Mouse (Mus musculus): ENCODE results near the gene Zkscan6. TPM values are rescaled to one million over a fixed set of nuclear protein-coding genes. Genes with fewer than 3 reads are reported as not detected.

Zkscan6 gene
- polyA plus RNA-seq, 1 experiment from 2014 or later = 13.3 TPM

DNA sequence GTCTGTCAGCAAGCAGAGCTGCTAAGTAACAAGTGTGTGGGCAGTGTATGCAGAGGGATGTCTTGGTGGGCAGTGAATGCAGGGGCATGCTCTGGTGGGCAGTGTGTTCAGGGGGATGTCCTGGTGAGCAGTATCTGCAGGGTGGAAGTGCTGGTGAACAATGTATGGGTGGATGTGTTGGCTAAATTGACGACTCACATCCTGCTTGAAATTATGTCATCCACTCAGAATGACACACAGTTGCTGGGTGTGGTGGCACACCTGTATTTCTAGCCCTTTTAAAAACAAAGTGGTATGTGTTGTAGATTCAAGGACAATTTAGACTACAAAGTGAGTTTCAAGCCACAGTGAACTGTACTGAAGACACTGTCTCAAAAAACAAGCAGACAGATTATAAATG is 11.2 kb downstream of the Zkscan6 start:
- no peaks in the 10 kb centered on the region for H3K4me1 ChIP-seq (ENCODE audit: insufficient read depth, low read depth, low read length)
- peaks cover 44% of the 10 kb centered on the region for H3K36me3 ChIP-seq (ENCODE audit: insufficient read depth, low read length)
- no peak for DNase-seq (ENCODE audit: low spot score)
- H3K4me3 ChIP-seq (ENCODE audit: low read depth, low read length) = no peak overlapping the region
- H3K27me3 ChIP-seq (replicated peaks; ENCODE audit: insufficient read depth, low read length) = no peaks in the 10 kb centered on the region
- no peak overlapping the region for H3K27ac ChIP-seq (ENCODE audit: low read length)
- H3K9me3 ChIP-seq (ENCODE audit: low read length) = no peaks in the 10 kb centered on the region
- no peak overlapping the region for H3K4me2 ChIP-seq (replicated peaks; ENCODE audit: low read depth, low read length)
- ATAC-seq = no peak
- TF ChIP-seq CTCF (IDR thresholded peaks at IDR 0.05) = no peak
- TF ChIP-seq EP300 (IDR thresholded peaks at IDR 0.05) = no peak
- no peak overlapping the region for H3K9ac ChIP-seq (replicated peaks; ENCODE audit: low read depth)
- WGBS = 47% methylated on average over 1 of the region's 1 CpGs

DNA sequence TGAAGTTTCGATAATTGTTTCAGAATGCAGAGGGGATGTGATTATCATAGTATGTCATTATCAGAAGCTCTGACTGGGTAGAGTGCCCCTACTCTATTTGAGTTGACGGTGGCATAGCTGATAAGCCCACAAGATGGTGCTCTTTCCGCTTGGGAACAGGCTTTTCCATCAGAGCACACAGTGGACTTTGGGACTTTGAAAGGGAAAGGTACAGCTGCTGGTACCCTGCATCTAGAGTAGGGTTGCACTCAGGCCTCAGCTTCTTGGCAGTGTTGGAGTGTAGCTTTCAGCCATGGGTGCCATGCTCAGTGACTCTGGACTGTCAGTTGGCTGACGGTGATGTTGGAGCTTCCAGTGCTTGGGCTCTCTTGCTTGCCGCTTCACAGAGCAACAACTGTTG is 13.3 kb downstream of the Zkscan6 start:
- ATAC-seq (no peak), DNase-seq (ENCODE audit: low spot score) (no peak)
- no peaks in the 10 kb centered on the region for H3K27me3 ChIP-seq (replicated peaks; ENCODE audit: insufficient read depth, low read length)

DNA sequence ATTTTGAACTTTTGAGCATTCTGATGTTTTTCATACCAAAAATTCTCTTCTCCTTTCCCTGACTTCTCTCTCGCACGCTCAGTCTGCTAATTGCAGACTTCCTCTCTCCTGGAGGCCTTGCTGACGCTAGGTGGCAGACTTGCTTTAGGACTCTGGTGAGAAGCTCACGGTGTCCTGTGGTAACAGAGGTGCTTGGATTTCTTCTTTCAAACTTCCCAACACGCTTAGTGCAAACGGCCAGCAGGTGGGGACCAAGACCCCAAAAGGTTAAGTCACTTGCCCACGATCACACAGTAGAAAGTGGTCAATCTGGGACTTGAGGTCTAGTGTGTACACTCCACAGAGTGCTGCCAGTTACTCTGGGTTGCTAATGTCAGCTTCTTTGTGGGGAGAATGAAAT is 13.9 kb downstream of the Zkscan6 start:
- H3K4me1 ChIP-seq (ENCODE audit: insufficient read depth, low read depth, low read length) = no peaks in the 10 kb centered on the region
- no peaks in the 10 kb centered on the region for H3K27me3 ChIP-seq (replicated peaks; ENCODE audit: insufficient read depth, low read length)
- ATAC-seq (peak; percentile 62), DNase-seq (ENCODE audit: low spot score) (peak; percentile 83)
- H3K4me2 ChIP-seq (replicated peaks; ENCODE audit: low read depth, low read length) = no peak overlapping the region
- H3K9me3 ChIP-seq (ENCODE audit: low read length) = no peaks in the 10 kb centered on the region
- peaks cover 38% of the 10 kb centered on the region for H3K36me3 ChIP-seq (ENCODE audit: insufficient read depth, low read length)
- H3K27ac ChIP-seq (ENCODE audit: low read length) = no peak overlapping the region
- TF ChIP-seq EP300 (IDR thresholded peaks at IDR 0.05) (no peak), CTCF (IDR thresholded peaks at IDR 0.05) (peak; percentile 86)
- no peak overlapping the region for H3K4me3 ChIP-seq (ENCODE audit: low read depth, low read length)
- H3K9ac ChIP-seq (replicated peaks; ENCODE audit: low read depth) = no peak overlapping the region
- WGBS = 10% methylated on average over 7 of the region's 7 CpGs

More for the DNA sequence above, 13.3 kb downstream of the Zkscan6 start:
- peak; percentile 53 for TF ChIP-seq CTCF (IDR thresholded peaks at IDR 0.05)
- TF ChIP-seq EP300 (IDR thresholded peaks at IDR 0.05) = no peak
- no peak overlapping the region for H3K4me2 ChIP-seq (replicated peaks; ENCODE audit: low read depth, low read length)
- 75% methylated on average over 5 of the region's 5 CpGs for WGBS
- H3K4me3 ChIP-seq (ENCODE audit: low read depth, low read length) = no peak overlapping the region
- no peaks in the 10 kb centered on the region for H3K9me3 ChIP-seq (ENCODE audit: low read length)
- H3K9ac ChIP-seq (replicated peaks; ENCODE audit: low read depth) = no peak overlapping the region
- H3K36me3 ChIP-seq (ENCODE audit: insufficient read depth, low read length) = peaks cover 44% of the 10 kb centered on the region
- no peaks in the 10 kb centered on the region for H3K4me1 ChIP-seq (ENCODE audit: insufficient read depth, low read depth, low read length)
- no peak overlapping the region for H3K27ac ChIP-seq (ENCODE audit: low read length)

DNA sequence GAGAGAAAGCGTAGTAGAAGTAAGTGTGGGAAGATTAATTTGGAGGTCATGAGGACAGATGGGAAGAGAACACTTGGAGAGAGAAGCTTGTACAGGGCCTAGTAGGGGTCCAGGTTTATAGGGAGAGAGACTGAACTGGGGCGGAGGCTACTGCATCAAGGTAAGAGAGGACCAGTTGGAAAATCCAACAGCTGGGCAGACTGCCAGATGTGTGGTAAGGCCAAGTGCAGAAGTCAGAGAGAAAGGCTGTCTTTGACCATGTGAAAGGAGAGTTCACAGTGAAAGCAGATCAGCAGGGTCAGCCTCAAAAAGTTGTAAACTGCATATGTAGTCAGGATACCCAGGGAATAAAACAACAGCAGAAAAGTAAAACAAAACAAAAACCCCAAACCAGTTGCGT is 17.6 kb downstream of the Zkscan6 start:
- H3K9ac ChIP-seq (replicated peaks; ENCODE audit: low read depth) = no peak overlapping the region
- DNase-seq (ENCODE audit: low spot score) (no peak), ATAC-seq (no peak)
- no peaks in the 10 kb centered on the region for H3K27me3 ChIP-seq (replicated peaks; ENCODE audit: insufficient read depth, low read length)
- no peak overlapping the region for H3K4me2 ChIP-seq (replicated peaks; ENCODE audit: low read depth, low read length)
- no peak overlapping the region for H3K4me3 ChIP-seq (ENCODE audit: low read depth, low read length)
- no peak for TF ChIP-seq CTCF (IDR thresholded peaks at IDR 0.05)
- no peak overlapping the region for H3K27ac ChIP-seq (ENCODE audit: low read length)
- no peaks in the 10 kb centered on the region for H3K4me1 ChIP-seq (ENCODE audit: insufficient read depth, low read depth, low read length)
- H3K9me3 ChIP-seq (ENCODE audit: low read length) = no peaks in the 10 kb centered on the region
- 83% methylated on average over 3 of the region's 3 CpGs for WGBS
- H3K36me3 ChIP-seq (ENCODE audit: insufficient read depth, low read length) = peaks cover 52% of the 10 kb centered on the region

DNA sequence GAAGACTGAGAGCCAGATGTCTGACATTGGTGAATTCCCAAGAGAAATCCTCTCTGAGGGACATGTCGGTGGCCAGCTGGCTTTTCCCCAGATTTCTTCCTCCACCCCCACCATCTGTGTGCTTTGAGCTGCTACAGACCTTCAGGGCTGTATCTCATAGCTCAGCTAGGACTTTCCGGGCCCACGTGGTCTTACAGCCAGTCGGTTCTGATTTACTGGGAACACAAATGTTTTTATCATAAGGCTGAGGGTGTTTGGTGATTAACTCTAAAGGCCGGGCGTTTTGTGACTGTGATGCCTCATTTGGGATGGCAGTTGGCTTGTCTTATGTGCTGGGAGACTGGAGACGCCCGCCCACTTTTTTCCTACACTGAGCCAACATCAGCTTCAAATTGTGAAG is 32.0 kb downstream of the Zkscan6 start:
- Histone ChIP-seq H3K4me1 (ENCODE audit: insufficient read depth, low read depth, low read length) (no peaks in the 10 kb centered on the region), H3K36me3 (ENCODE audit: insufficient read depth, low read length) (no peaks in the 10 kb centered on the region), H3K9ac (replicated peaks; ENCODE audit: low read depth) (no peak overlapping the region), H3K27ac (ENCODE audit: low read length) (no peak overlapping the region), H3K4me2 (replicated peaks; ENCODE audit: low read depth, low read length) (no peak overlapping the region), H3K9me3 (ENCODE audit: low read length) (no peaks in the 10 kb centered on the region), H3K4me3 (ENCODE audit: low read depth, low read length) (no peak overlapping the region), H3K27me3 (replicated peaks; ENCODE audit: insufficient read depth, low read length) (no peaks in the 10 kb centered on the region)
- DNase-seq (ENCODE audit: low spot score) = peak; percentile 66
- TF ChIP-seq EP300 (IDR thresholded peaks at IDR 0.05) = no peak
- TF ChIP-seq CTCF (IDR thresholded peaks at IDR 0.05) = no peak
- WGBS = 47% methylated on average over 8 of the region's 8 CpGs
- ATAC-seq = peak; percentile 81

DNA sequence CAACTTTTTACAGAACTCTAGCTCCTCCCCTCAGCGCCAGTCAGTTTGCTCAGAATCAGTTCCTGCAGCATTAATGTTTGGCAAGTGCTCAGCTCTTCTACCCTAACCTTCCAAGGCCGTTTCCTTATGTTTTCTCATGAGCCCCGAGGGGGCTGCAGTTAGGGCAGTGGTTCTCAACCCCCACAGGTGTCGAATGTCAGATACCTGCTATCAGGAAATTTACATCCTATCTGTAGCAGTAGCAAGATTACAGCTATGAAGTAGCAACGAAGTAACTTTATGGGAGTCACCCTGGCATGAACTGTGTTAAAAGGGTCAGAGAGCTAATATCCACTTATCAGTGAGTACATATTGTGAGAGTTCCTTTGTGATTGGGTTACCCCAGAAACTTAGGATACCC is 39.5 kb downstream of the Zkscan6 start:
- H3K4me3 ChIP-seq (ENCODE audit: low read depth, low read length) = no peak overlapping the region
- no peaks in the 10 kb centered on the region for H3K4me1 ChIP-seq (ENCODE audit: insufficient read depth, low read depth, low read length)
- no peaks in the 10 kb centered on the region for H3K36me3 ChIP-seq (ENCODE audit: insufficient read depth, low read length)
- DNase-seq (ENCODE audit: low spot score) (no peak), ATAC-seq (no peak)
- H3K27me3 ChIP-seq (replicated peaks; ENCODE audit: insufficient read depth, low read length) = no peaks in the 10 kb centered on the region
- no peaks in the 10 kb centered on the region for H3K9me3 ChIP-seq (ENCODE audit: low read length)
- H3K9ac ChIP-seq (replicated peaks; ENCODE audit: low read depth) = no peak overlapping the region
- WGBS = 54% methylated on average over 5 of the region's 5 CpGs
- no peak overlapping the region for H3K4me2 ChIP-seq (replicated peaks; ENCODE audit: low read depth, low read length)
- no peak overlapping the region for H3K27ac ChIP-seq (ENCODE audit: low read length)
- TF ChIP-seq CTCF (IDR thresholded peaks at IDR 0.05) (no peak), EP300 (IDR thresholded peaks at IDR 0.05) (no peak)

DNA sequence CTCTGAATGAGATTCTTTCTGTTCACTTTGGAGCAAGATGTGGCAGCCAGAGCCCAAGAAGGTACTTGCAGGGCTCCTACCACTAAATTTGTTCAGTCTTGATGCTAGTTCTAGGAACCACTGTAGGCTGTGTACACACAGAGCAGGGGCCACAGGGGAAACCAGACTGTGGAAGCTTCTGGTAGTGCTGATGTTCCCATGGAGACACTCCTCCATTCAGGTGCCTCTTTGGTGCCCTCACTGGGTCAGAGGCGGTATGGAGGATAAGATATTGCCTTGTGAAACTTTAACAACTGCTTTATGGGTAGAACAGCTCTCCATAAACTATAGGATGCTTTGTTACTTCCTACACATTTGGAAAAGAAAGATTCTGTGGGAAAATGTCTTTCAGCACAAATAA is 45.1 kb downstream of the Zkscan6 start:
- Histone ChIP-seq H3K9ac (replicated peaks; ENCODE audit: low read depth) (no peak overlapping the region), H3K9me3 (ENCODE audit: low read length) (no peaks in the 10 kb centered on the region), H3K36me3 (ENCODE audit: insufficient read depth, low read length) (no peaks in the 10 kb centered on the region), H3K4me3 (ENCODE audit: low read depth, low read length) (no peak overlapping the region), H3K4me1 (ENCODE audit: insufficient read depth, low read depth, low read length) (no peaks in the 10 kb centered on the region), H3K4me2 (replicated peaks; ENCODE audit: low read depth, low read length) (no peak overlapping the region), H3K27me3 (replicated peaks; ENCODE audit: insufficient read depth, low read length) (no peaks in the 10 kb centered on the region), H3K27ac (ENCODE audit: low read length) (no peak overlapping the region)
- no peak for ATAC-seq
- 8% methylated on average over 1 of the region's 1 CpGs for WGBS
- TF ChIP-seq CTCF (IDR thresholded peaks at IDR 0.05) (peak; percentile 65), EP300 (IDR thresholded peaks at IDR 0.05) (no peak)
- DNase-seq (ENCODE audit: low spot score) = peak; percentile 21

Data from lung, postnatal 0 days (tissue).